ENCODE assay signal across 8 mouse cellular contexts in genomic region chr6:4902674-4903324, GRCm38 (mm10). TPM values are rescaled to one million over a fixed set of nuclear protein-coding genes. Genes with fewer than 3 reads are reported as not detected.
DNase-seq lines count a peak whose midpoint lies in the region; ATAC-seq lines count a peak whose summit lies in the region.

Gene Ppp1r9a (plus strand): TSS chr6:4902917.

- peak within 1 kb of the TSS; percentile 83 for H3K4me3 ChIP-seq in intestine, embryonic 14.5 days (ENCODE audit: low read depth, low read length)

- peak within 1 kb of the TSS; percentile 79 for H3K4me2 ChIP-seq in intestine, embryonic 14.5 days (ENCODE audit: low read length)

- peaks cover 7% of the 10 kb centered on the region; the same call in 1 of the 2 replicates for H3K4me1 ChIP-seq in intestine, embryonic 14.5 days (replicated peaks; ENCODE audit: control insufficient read depth, insufficient read depth, low read length)

- DNase-seq in right cerebral cortex, postnatal 10 days (ENCODE audit: low spot score in 2 of 2), result peak; percentile 59 to 62
- DNase-seq in right cerebral cortex, adult 18-20 months, result no peak
- DNase-seq in gastrocnemius, postnatal 25 days, result peak; percentile 26
- peak; percentile 83 for DNase-seq in intestine, embryonic 14.5 days (ENCODE audit: low spot score)
- DNase-seq in left cerebral cortex, postnatal 25 days (ENCODE audit: low spot score in 2 of 2), result peak; percentile 35 to 36
- DNase-seq in skeletal muscle tissue, adult 2 months (ENCODE audit: low read depth, low spot score), result peak; percentile 2

- intact Hi-C loops in left cerebral cortex, postnatal 25 days (cut with DNase I), result loop anchor here (1.0 to 5.0 kb wide), 4 partner anchors 155 to 480 kb away; partner anchors contain the start of genes Asb4, Casd1, Peg10 and Sgce

- peak within 1 kb of the TSS; percentile 93 for H3K9ac ChIP-seq in intestine, embryonic 14.5 days (ENCODE audit: low read length)

- ATAC-seq in common myeloid progenitor, adult 5-6 weeks (replicated peaks; ENCODE audit: low read depth, poor library complexity, severe bottlenecking), result peak; percentile 53
- peak; percentile 80 for ATAC-seq in intestine, embryonic 14.5 days (replicated peaks; ENCODE audit: low FRiP score, low TSS enrichment, low read depth)
- peak; percentile 43 for ATAC-seq in megakaryocyte, adult 5-6 weeks (ENCODE audit: poor library complexity, severe bottlenecking)

- H3K27me3 ChIP-seq in intestine, embryonic 14.5 days (replicated peaks; ENCODE audit: control insufficient read depth, insufficient read depth, low read length), result no peaks in the 10 kb centered on the region

- H3K36me3 ChIP-seq in intestine, embryonic 14.5 days (ENCODE audit: control insufficient read depth, insufficient read depth, low read length), result no peaks in the 10 kb centered on the region

- peak within 1 kb of the TSS; percentile 89 for H3K27ac ChIP-seq in intestine, embryonic 14.5 days (ENCODE audit: low read depth)

- WGBS in intestine, embryonic 14.5 days, result 1% methylated on average over 42 of the region's 49 CpGs

- H3K9me3 ChIP-seq in intestine, embryonic 14.5 days (ENCODE audit: control insufficient read depth, low read length), result no peaks in the 10 kb centered on the region

RNA-seq across cellular contexts. Expression of gene Ppp1r9a, which starts in this region (rescaled TPM):
- 11.4 and 17.7 TPM in 2 replicates for total RNA-seq in common myeloid progenitor, adult 5-6 weeks (2017)
- 1 to 10 TPM; 3.2 to 4.0 TPM for total RNA-seq in gastrocnemius, postnatal 25 days (2021)
- polyA plus RNA-seq in intestine, embryonic 14.5 days (2014; fragmentation: Nextera tagmentation; extraction: Ambion mirVana), result 22.7 and 23.7 TPM in 2 replicates
- 100 to 1,000 TPM; 191 to 212 TPM for total RNA-seq in left cerebral cortex, postnatal 25 days (2021)
- total RNA-seq in megakaryocyte, adult 5-6 weeks (2015), result 0.13 and 0.34 TPM in 2 replicates
- total RNA-seq in megakaryocyte, adult 5-6 weeks (2017), result 0.24 and 0.40 TPM in 2 replicates

Comparison
In these comparisons a context has a peak if more than half of its experiments do, and no peak if none do; other contexts are left out.
1. RNA of gene Ppp1r9a (total RNA-seq): 191 to 212 TPM in left cerebral cortex, postnatal 25 days; 11.4 to 17.7 TPM in common myeloid progenitor, adult 5-6 weeks, 3.2 to 4.0 TPM in gastrocnemius, postnatal 25 days and 0.13 to 0.40 TPM in megakaryocyte, adult 5-6 weeks; every median in the first group is over 10 times any median in the second.
2. Peak in ATAC-seq in megakaryocyte, adult 5-6 weeks; RNA of the gene not detected or under 1 TPM.
3. Peak in every context shown above with its lines, with median percentiles within 50 percentile points of each other: ATAC-seq.